Mouse (Mus musculus) heart, postnatal 0 days (tissue): Measurements from ENCODE around the gene Cubn. TPM values are rescaled to one million over a fixed set of nuclear protein-coding genes. Genes with fewer than 3 reads are reported as not detected.

Source experiments
- ATAC-seq: fragments of 200-750 bp; cut with Nextera tagmentation; 2 replicates; pipeline ENCODE4 v1.8.0; 2017; ENCODE audit warnings: low read depth, moderate number of reproducible peaks, moderate library complexity; ENCODE audit not compliant: insufficient read depth
- DNase-seq: peaks from one replicate; pipeline ENCODE4 v3.0.0-alpha.2; 2016; ENCODE audit warnings: low spot score
- H3K27ac ChIP-seq: fragments of 300-500 bp; sonication (generic); 2 replicates; pipeline ENCODE4 v1.5.1; 2014; ENCODE audit warnings: low read depth, mild to moderate bottlenecking
- H3K27me3 ChIP-seq: fragments of 300-500 bp; sonication (generic); 2 replicates; pipeline ENCODE4 v1.6.1; 2014; ENCODE audit warnings: low read length, mixed read lengths; ENCODE audit not compliant: control insufficient read depth, insufficient read depth
- H3K36me3 ChIP-seq: fragments of 300-500 bp; sonication (generic); replicated peaks from 2 replicates; pipeline ENCODE4 v1.6.1; 2014; ENCODE audit warnings: low read length, mixed read lengths; ENCODE audit not compliant: control insufficient read depth, insufficient read depth
- H3K4me1 ChIP-seq: fragments of 300-500 bp; sonication (generic); 2 replicates; pipeline ENCODE4 v1.6.1; 2014; ENCODE audit warnings: antibody characterized with exemption; ENCODE audit not compliant: control insufficient read depth, insufficient read depth
- H3K4me2 ChIP-seq: fragments of 300-500 bp; sonication (generic); 2 replicates; pipeline ENCODE4 v1.6.1; 2014; ENCODE audit warnings: low read depth, mild to moderate bottlenecking, low read length, moderate library complexity
- H3K4me3 ChIP-seq: fragments of 300-500 bp; sonication (generic); 2 replicates; pipeline ENCODE4 v1.5.1; 2014; ENCODE audit warnings: low read depth, low read length
- H3K9ac ChIP-seq: fragments of 300-500 bp; sonication (generic); replicated peaks from 2 replicates; pipeline ENCODE4 v1.6.1; 2014; ENCODE audit warnings: low read depth, low read length, mixed read lengths
- H3K9me3 ChIP-seq: fragments of 300-500 bp; sonication (generic); replicated peaks from 2 replicates; pipeline ENCODE4 v1.6.1; 2016; ENCODE audit warnings: low read length; ENCODE audit not compliant: control insufficient read depth
- CTCF ChIP-seq: IDR thresholded peaks from 2 replicates; pipeline ENCODE4 v1.5.1; 2016; ENCODE audit warnings: antibody characterized with exemption, control low read depth, low read depth
- EP300 ChIP-seq: IDR thresholded peaks from 2 replicates; pipeline ENCODE4 v1.6.1; 2016; ENCODE audit warnings: antibody characterized with exemption, low read depth
- WGBS: fragments of 180-500 bp; shearing (Covaris S2); extraction: QIAGEN DNeasy Blood & Tissue Kit; methylation state at CpG from one replicate; pipeline ENCODE4 v1.1.7; 2014; 5-methylcytosine and 5-hydroxymethylcytosine counted together
- polyA plus RNA-seq: library from polyadenylated mRNA; unstranded; fragments of >200 nt; fragmentation: Nextera tagmentation; extraction: Ambion mirVana; gene quantifications from 2 replicates; pipeline ENCODE4 v1.2.1, GENCODE M21; 2015
- total RNA-seq: library from RNA; depleted of rRNA; stranded (reverse); fragments of >200 nt; gene quantifications from 2 replicates; pipeline ENCODE4 v1.2.3, GENCODE M21; 2014; ENCODE audit warnings: low replicate concordance

Cubn gene
- total and polyA plus RNA-seq, 2 experiments from 2014 or later = 0.27 to 1.5 TPM

- Histone ChIP-seq H3K27me3 (no peaks in the 10 kb centered on the region), H3K36me3 (no peaks in the 10 kb centered on the region), H3K4me3 (no peak overlapping the region), H3K9ac (no peak overlapping the region), H3K4me1 (peaks cover 11% of the 10 kb centered on the region; the same call in 1 of the 2 replicates), H3K27ac (peak overlapping the region; percentile 79), H3K4me2 (no peak overlapping the region), H3K9me3 (no peaks in the 10 kb centered on the region)
- peak; percentile 73 for ATAC-seq
- no peak for TF ChIP-seq EP300
- DNase-seq = peak; percentile 78
- WGBS = 7% methylated on average over 2 of the region's 2 CpGs
Measured at GRCm38 (mm10) chr2:13398955-13399354, 92.7 kb downstream of the Cubn start.

GRCm38 (mm10) chr2:13398551-13398950 lies 93.1 kb downstream of the Cubn start:
- no peak overlapping the region for H3K4me2 ChIP-seq
- peaks cover 11% of the 10 kb centered on the region; the same call in 1 of the 2 replicates for H3K4me1 ChIP-seq
- no peak overlapping the region for H3K4me3 ChIP-seq
- no peak for TF ChIP-seq EP300
- TF ChIP-seq CTCF = no peak
- H3K9ac ChIP-seq = no peak overlapping the region
- no peaks in the 10 kb centered on the region for H3K27me3 ChIP-seq
- DNase-seq (no peak), ATAC-seq (no peak)
- H3K36me3 ChIP-seq = no peaks in the 10 kb centered on the region
- WGBS = 60% methylated on average over 4 of the region's 4 CpGs
- no peaks in the 10 kb centered on the region for H3K9me3 ChIP-seq
- peak overlapping the region; percentile 79 for H3K27ac ChIP-seq

GRCm38 (mm10) chr2:13396124-13396540 lies 95.5 kb downstream of the Cubn start:
- peak; percentile 21; the same call in 1 of the 2 replicates for ATAC-seq
- no peaks in the 10 kb centered on the region for H3K27me3 ChIP-seq

GRCm38 (mm10) chr2:13391018-13391417 lies 100.6 kb downstream of the Cubn start:
- H3K4me1 ChIP-seq = 0 out of 2 replicates have a peak, but pooled peaks cover under 1% of the 10 kb centered on the region
- H3K4me3 ChIP-seq = no peak overlapping the region
- no peaks in the 10 kb centered on the region for H3K9me3 ChIP-seq
- peak; percentile 60 for DNase-seq
- H3K9ac ChIP-seq = no peak overlapping the region
- ATAC-seq = peak; percentile 58
- no peaks in the 10 kb centered on the region for H3K27me3 ChIP-seq
- H3K36me3 ChIP-seq = no peaks in the 10 kb centered on the region
- 26% methylated on average over 3 of the region's 3 CpGs for WGBS
- peak; percentile 81; the same call in 1 of the 2 replicates for TF ChIP-seq EP300
- TF ChIP-seq CTCF = no peak
- no peak overlapping the region for H3K4me2 ChIP-seq
- peak overlapping the region; percentile 77 for H3K27ac ChIP-seq

More at GRCm38 (mm10) chr2:13396124-13396540, 95.5 kb downstream of the Cubn start:
- Histone ChIP-seq H3K4me3 (no peak overlapping the region), H3K36me3 (no peaks in the 10 kb centered on the region), H3K27ac (peak overlapping the region; percentile 71), H3K9me3 (no peaks in the 10 kb centered on the region), H3K9ac (no peak overlapping the region), H3K4me1 (peaks cover 11% of the 10 kb centered on the region; the same call in 1 of the 2 replicates), H3K4me2 (no peak overlapping the region)
- DNase-seq = peak; percentile 79
- 44% methylated on average over 3 of the region's 3 CpGs for whole genome bisulfite sequencing
- TF ChIP-seq CTCF (no peak), EP300 (no peak; the same call in 1 of the 2 replicates)

GRCm38 (mm10) chr2:13386631-13387030 lies 105.0 kb downstream of the Cubn start:
- DNase-seq (no peak), ATAC-seq (no peak)
- H3K4me3 ChIP-seq = no peak overlapping the region
- H3K36me3 ChIP-seq = no peaks in the 10 kb centered on the region
- no peak overlapping the region for H3K4me2 ChIP-seq
- WGBS = 93% methylated on average over 5 of the region's 5 CpGs
- H3K27ac ChIP-seq = no peak overlapping the region
- H3K27me3 ChIP-seq = no peaks in the 10 kb centered on the region
- peaks cover 17% of the 10 kb centered on the region for H3K4me1 ChIP-seq
- H3K9me3 ChIP-seq = no peaks in the 10 kb centered on the region
- H3K9ac ChIP-seq = no peak overlapping the region
- TF ChIP-seq EP300 (no peak), CTCF (no peak)

- no peak overlapping the region for H3K9ac ChIP-seq
- no peak overlapping the region for H3K4me3 ChIP-seq
- peak overlapping the region; percentile 86 for H3K27ac ChIP-seq
- TF ChIP-seq EP300 (no peak), CTCF (no peak)
- 41% methylated on average over 3 of the region's 3 CpGs for WGBS
- H3K4me1 ChIP-seq = peaks cover 17% of the 10 kb centered on the region
- H3K27me3 ChIP-seq = no peaks in the 10 kb centered on the region
- H3K36me3 ChIP-seq = no peaks in the 10 kb centered on the region
- H3K4me2 ChIP-seq = no peak overlapping the region
- H3K9me3 ChIP-seq = no peaks in the 10 kb centered on the region
- peak; percentile 72 for ATAC-seq
- no peak for DNase-seq
Measured at GRCm38 (mm10) chr2:13385542-13386345, 105.9 kb downstream of the Cubn start.
